Mouse (Mus musculus): ENCODE results near the gene Fer1l4. TPM values are rescaled to one million over a fixed set of nuclear protein-coding genes. Genes with fewer than 3 reads are reported as not detected.

Gene Fer1l4
- total RNA-seq (2023) = not detected

GRCm38 (mm10) chr2:156052816-156053215 lies at the start of gene Fer1l4:
Gene Fer1l4 (minus strand): TSS chr2:156052947.

GRCm38 (mm10) chr2:156065099-156066041 lies 12.6 kb upstream of the Fer1l4 start, which contains the start of gene Spag4:
Gene Spag4 (plus strand): TSS chr2:156065175.

GRCm38 (mm10) chr2:156007888-156008532 lies 44.7 kb downstream of the Fer1l4 start, which contains the start of the genes 6430550D23Rik and Ergic3:
Gene 6430550D23Rik (minus strand): TSS chr2:156007977.
Gene Ergic3 (plus strand): TSS chr2:156008045.

Other genes starting within 250 kb of the Fer1l4 start
- 19.5 TPM for gene BC029722, start 233.5 kb downstream of the Fer1l4 start, total RNA-seq (2023)
- gene Eif6, start 226.0 kb downstream of the Fer1l4 start, total RNA-seq (2023) = 124 TPM
- gene Fam83c, start 218.1 kb downstream of the Fer1l4 start, total RNA-seq (2023) = 0.18 TPM
- gene Uqcc1, start 122.6 kb downstream of the Fer1l4 start, total RNA-seq (2023) = 33.5 TPM
- gene Gm15557, start 112.2 kb downstream of the Fer1l4 start, total RNA-seq (2023) = not detected
- not detected for gene Gdf5, start 107.6 kb downstream of the Fer1l4 start, total RNA-seq (2023)
- 44.8 TPM for gene Cep250, start 96.5 kb downstream of the Fer1l4 start, total RNA-seq (2023)
- 2.0 TPM for gene 6430550D23Rik, start 45.0 kb downstream of the Fer1l4 start, total RNA-seq (2023)
- 52.1 TPM for gene Ergic3, start 44.9 kb downstream of the Fer1l4 start, total RNA-seq (2023)
- gene Spag4, start 12.2 kb upstream of the Fer1l4 start, total RNA-seq (2023) = 4.8 TPM
- 45.9 TPM for gene Cpne1, start 59.0 kb upstream of the Fer1l4 start, total RNA-seq (2023)
- gene Rbm12, start 59.0 kb upstream of the Fer1l4 start, total RNA-seq (2023) = 23.6 TPM
- gene Gm28036, start 74.1 kb upstream of the Fer1l4 start, total RNA-seq (2023) = 26.2 TPM
- 46.3 TPM for gene Romo1, start 91.1 kb upstream of the Fer1l4 start, total RNA-seq (2023)
- 24.6 TPM for gene Nfs1, start 91.2 kb upstream of the Fer1l4 start, total RNA-seq (2023)
- gene Rbm39, start 127.3 kb upstream of the Fer1l4 start, total RNA-seq (2023) = 2,783 TPM
- 84.2 TPM for gene Phf20, start 143.5 kb upstream of the Fer1l4 start, total RNA-seq (2023)

Data from CD4-positive naive resting alpha-beta T cell, adult 76 days (primary cell).